Mouse (Mus musculus) bone marrow macrophage, adult 2 months (primary cell): ENCODE results near the gene Zfp759. TPM values are rescaled to one million over a fixed set of nuclear protein-coding genes. Genes with fewer than 3 reads are reported as not detected.
"Not testable (repeated sequence)": the region's sequence is repeated elsewhere in the genome, so short reads cannot be mapped to it uniquely, and the experiment has no call there.

ENCODE experiments used
- H3K27ac ChIP-seq: 2 replicates; pipeline ENCODE4 v1.5.1; 2012; ENCODE audit warnings: low read depth, low read length; ENCODE audit not compliant: insufficient read depth
- H3K4me1 ChIP-seq: 2 replicates; pipeline ENCODE4 v1.6.1; 2012; ENCODE audit warnings: low read length; ENCODE audit not compliant: control insufficient read depth, insufficient read depth
- H3K4me3 ChIP-seq: 2 replicates; pipeline ENCODE4 v1.5.1; 2012; ENCODE audit warnings: mild to moderate bottlenecking, low read length, moderate library complexity; ENCODE audit not compliant: insufficient read depth
- CTCF ChIP-seq: IDR thresholded peaks from 2 replicates; pipeline ENCODE4 v1.5.1; 2012; ENCODE audit warnings: low read depth, mild to moderate bottlenecking, low read length, moderate library complexity
- POLR2A ChIP-seq: IDR thresholded peaks from 2 replicates; pipeline ENCODE4 v1.6.1; 2012; ENCODE audit warnings: mild to moderate bottlenecking, low read depth, low read length, borderline replicate concordance
- polyA plus RNA-seq: library from polyadenylated mRNA; stranded (reverse); fragments of >200 nt; gene quantifications from 2 replicates; pipeline ENCODE4 v1.2.4, GENCODE M21; 2012; ENCODE audit not compliant: missing spikeins, insufficient read depth, insufficient read length

Zfp759 gene
- polyA plus RNA-seq, 1 experiment: 3.8 TPM

- no peaks in the 10 kb centered on the region for H3K4me1 ChIP-seq
- no peak overlapping the region for H3K4me3 ChIP-seq
- TF ChIP-seq POLR2A (no peak), CTCF (no peak)
- no peak overlapping the region for H3K27ac ChIP-seq
Measured at GRCm38 (mm10) chr13:67113287-67113686, 8.2 kb upstream of the Zfp759 start.

GRCm38 (mm10) chr13:67116163-67116562 is 5.3 kb upstream of the Zfp759 start, which contains the start of gene Rslcan18:
Rslcan18 (minus strand) TSS chr13:67116263.
- H3K27ac ChIP-seq, H3K4me3 ChIP-seq, H3K4me1 ChIP-seq: not testable (repeated sequence)

GRCm38 (mm10) chr13:67124460-67124859 is 3.0 kb downstream of the Zfp759 start:
- Histone ChIP-seq H3K4me3 (no peak overlapping the region), H3K4me1 (no peaks in the 10 kb centered on the region), H3K27ac (no peak overlapping the region)
- TF ChIP-seq CTCF (no peak), POLR2A (no peak)

GRCm38 (mm10) chr13:67127507-67127906 is 6.0 kb downstream of the Zfp759 start:
- not testable (repeated sequence) for H3K27ac ChIP-seq, H3K4me1 ChIP-seq, H3K4me3 ChIP-seq

GRCm38 (mm10) chr13:67128038-67128721 is 6.7 kb downstream of the Zfp759 start:
- Histone ChIP-seq H3K4me1 (no peaks in the 10 kb centered on the region), H3K27ac (0 out of 2 replicates have a peak overlapping the region, but pooled peaks have one; percentile 39), H3K4me3 (peak overlapping the region; percentile 88)
- TF ChIP-seq CTCF (0 out of 2 replicates have a peak, but pooled peaks have one; percentile 14), POLR2A (no peak; the same call in 1 of the 2 replicates)

- not testable (repeated sequence) for H3K4me3 ChIP-seq, H3K4me1 ChIP-seq, H3K27ac ChIP-seq
Measured at GRCm38 (mm10) chr13:67166122-67166521, 44.7 kb downstream of the Zfp759 start.

GRCm38 (mm10) chr13:67172991-67173722 is 51.7 kb downstream of the Zfp759 start, which contains the start of gene Rsl1:
Rsl1 (plus strand) TSS chr13:67173182.
- H3K4me3 ChIP-seq: peak within 1 kb of the TSS; percentile 98
- not testable (repeated sequence) for H3K4me1 ChIP-seq
- H3K27ac ChIP-seq: peak within 1 kb of the TSS; percentile 52

GRCm38 (mm10) chr13:67173723-67174055 is 52.2 kb downstream of the Zfp759 start:
- no peak overlapping the region for H3K27ac ChIP-seq
- peak overlapping the region; percentile 98 for H3K4me3 ChIP-seq
- no peaks in the 10 kb centered on the region for H3K4me1 ChIP-seq
- TF ChIP-seq CTCF (no peak), POLR2A (no peak)

Other genes with a start within 250 kb of the Zfp759 start
- gene Gm10767, start 216.7 kb upstream of the Zfp759 start, polyA plus RNA-seq: 1.2 and 1.7 TPM in 2 replicates
- 0.83 and 1.4 TPM in 2 replicates for gene Zfp712, start 60.5 kb upstream of the Zfp759 start, polyA plus RNA-seq
- not detected in 2 replicates for gene Zfp708, start 23.7 kb upstream of the Zfp759 start, polyA plus RNA-seq
- gene Gm28557, start 13.1 kb upstream of the Zfp759 start, polyA plus RNA-seq: 6.2 and 7.1 TPM in 2 replicates
- 0.90 and 1.5 TPM in 2 replicates for gene Rslcan18, start 5.4 kb upstream of the Zfp759 start, polyA plus RNA-seq
- 9.2 and 11.7 TPM in 2 replicates for gene Rsl1, start 51.5 kb downstream of the Zfp759 start, polyA plus RNA-seq
- gene Zfp455, start 72.8 kb downstream of the Zfp759 start, polyA plus RNA-seq: 6.5 and 6.7 TPM in 2 replicates
- gene Zfp458, start 156.8 kb downstream of the Zfp759 start, polyA plus RNA-seq: 2.5 and 2.7 TPM in 2 replicates
- gene Zfp457, start 184.8 kb downstream of the Zfp759 start, polyA plus RNA-seq: 0.84 TPM in 1 of 2 replicates, not detected in the other
- gene Zfp595, start 210.9 kb downstream of the Zfp759 start, polyA plus RNA-seq: 7.0 and 7.9 TPM in 2 replicates
- not detected in 2 replicates for gene Gm28044, start 238.9 kb downstream of the Zfp759 start, polyA plus RNA-seq
- 5.8 and 6.2 TPM in 2 replicates for gene Zfp953, start 238.9 kb downstream of the Zfp759 start, polyA plus RNA-seq